Mouse (Mus musculus) right cerebral cortex, postnatal 36 days (tissue): Measurements from ENCODE around the gene Cox5a.
A peak's percentile ranks its signal among the peaks of the same experiment; 100 is the strongest.

Experiments
- DNase-seq, 2 experiments: peaks; one replicate each; pipeline ENCODE4 v3.0.0; 2022; ENCODE audit warnings: low spot score in 2 of 2, mixed read lengths in 1 of 2

Gene Cox5a

DNA sequence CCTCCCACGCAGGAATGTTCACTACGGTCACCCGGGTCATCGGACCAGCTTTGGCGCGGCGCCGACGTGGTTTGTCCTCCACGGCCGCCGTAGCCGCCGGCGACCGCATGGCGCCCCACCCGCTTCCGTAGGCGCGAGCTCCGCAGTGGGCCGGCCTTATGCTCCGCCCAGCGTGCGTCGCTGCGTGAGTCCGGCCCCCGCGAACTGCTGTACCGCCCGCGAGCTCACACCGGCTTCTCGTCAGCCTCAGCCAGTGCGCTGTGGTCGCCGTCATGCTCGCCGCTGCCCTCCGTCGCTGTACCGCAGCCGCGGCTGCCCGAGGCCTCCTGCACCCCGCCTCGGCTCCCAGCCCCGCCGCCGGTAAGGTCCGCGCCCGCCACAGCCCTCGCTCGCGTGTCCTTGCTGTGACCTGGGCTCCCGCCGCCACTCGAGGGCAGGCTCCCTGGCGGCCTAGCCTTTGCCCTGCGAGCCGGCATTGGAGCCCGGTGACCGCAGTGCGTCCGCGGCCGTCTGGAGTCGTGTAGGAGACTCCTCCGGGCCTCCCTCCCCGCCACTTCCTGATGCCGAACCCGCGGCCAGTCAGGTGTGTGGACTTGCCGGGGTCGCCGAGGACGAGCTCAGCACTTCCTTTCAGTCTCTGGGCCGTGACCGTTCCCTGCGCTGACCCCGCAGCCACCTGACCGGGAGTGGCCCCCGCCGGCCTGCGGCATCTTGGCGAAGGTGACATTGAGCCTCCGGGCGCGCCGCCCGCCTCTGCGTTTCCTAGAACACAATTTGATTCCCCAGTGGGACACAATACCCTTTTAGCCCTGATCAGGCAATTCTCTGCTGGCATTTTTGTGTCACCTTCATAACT lies at the start of gene Cox5a:
Gene Cox5a, plus strand, starts transcription at position 219 of the 856 bp plus-strand sequence.
- peak; percentile 91 to 93 for DNase-seq

DNA sequence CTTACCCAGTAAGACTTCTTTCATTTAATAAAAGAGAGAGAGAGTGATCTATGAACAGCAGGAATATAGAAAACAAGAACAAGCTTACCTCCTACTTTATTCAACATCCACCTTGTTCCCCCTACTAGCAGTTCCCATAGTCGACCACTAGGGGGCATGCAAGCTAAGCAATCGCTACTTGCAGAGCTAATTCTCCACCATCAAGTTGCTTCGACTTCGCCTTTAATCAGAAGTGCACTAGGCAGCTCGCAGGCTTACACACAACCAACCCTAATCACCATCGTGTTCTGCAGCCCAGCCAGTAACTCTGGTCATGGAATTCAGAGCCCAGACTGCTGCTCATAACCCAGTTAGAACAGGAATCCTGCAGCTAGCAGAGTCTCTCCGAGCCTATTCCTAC lies 35.3 kb upstream of the Cox5a start:
- peak; percentile 62 to 66 for DNase-seq

DNA sequence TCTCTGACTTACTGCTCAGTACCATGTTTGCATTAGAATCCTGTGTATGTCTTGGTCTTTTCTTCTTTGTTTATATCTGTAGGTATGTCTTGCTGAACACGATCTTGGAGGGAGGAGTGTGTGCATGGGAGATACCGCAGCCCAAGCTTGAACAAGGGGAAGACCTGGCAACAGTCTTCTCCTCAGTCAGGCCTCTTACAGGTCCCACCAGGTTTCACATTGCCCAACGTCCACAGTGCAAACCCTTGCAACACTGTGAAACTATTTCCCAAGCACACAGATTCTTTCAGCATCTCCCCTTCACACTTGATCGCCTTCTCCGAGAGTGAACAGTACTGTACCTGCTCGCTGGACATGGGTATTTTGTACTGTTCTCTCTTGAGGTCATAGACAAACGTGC lies 33.3 kb upstream of the Cox5a start:
- DNase-seq = no peak

DNA sequence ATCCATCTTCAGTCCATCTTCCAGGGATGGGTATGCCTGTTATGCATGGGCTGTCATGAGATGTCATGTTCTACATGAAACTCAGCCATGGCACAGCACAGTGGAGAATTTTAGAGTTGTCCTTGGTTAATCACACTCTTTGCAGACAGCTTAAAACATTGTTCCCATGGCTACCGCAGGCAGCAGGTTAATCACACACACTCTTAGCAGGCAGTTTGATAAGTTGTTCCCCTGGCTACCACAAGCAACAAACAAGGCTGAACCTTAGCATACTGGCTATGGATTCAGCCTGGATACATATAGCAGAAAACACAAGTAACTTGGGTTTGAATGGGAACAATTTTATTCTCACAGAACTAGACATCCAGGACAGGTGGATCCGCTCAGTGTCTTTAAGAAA lies 27.5 kb upstream of the Cox5a start:
- DNase-seq = no peak

DNA sequence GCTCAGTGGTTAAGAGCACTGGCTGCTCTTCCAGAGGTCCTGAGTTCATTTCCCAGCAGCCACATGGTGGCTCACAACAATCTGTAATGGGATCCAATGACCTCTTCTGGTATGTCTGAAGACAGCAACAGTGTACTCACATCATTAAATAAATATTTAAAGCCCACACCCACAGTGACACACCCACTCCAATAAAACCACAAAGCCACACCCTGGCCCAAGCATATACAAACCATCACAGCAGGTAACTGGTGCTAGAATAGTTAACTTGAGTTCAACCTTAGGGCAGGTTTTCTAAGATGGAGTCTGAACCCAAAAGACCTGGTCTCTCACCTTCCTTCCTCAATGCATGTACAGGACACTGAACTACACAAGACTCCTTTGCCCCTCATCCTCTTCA lies 26.1 kb upstream of the Cox5a start:
- DNase-seq = no peak

DNA sequence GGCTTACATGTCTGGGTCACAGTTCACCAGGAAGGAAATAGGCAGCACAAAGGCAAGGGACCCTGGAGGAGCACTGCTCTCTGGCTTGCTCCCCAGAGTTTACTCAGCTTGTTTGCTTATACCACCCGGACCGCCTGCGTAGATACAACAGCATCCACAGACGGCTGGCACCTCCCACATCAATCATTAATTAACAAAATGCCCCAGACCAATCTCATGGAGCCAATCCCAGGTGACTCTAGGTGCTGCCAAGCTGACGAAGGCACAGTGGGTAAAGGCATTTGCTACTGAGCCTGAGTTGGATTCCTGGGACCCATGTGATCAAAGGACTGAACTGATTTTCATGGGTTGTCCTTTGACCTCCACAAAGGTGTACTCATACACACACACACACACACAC lies 23.8 kb upstream of the Cox5a start:
- DNase-seq = no peak

DNA sequence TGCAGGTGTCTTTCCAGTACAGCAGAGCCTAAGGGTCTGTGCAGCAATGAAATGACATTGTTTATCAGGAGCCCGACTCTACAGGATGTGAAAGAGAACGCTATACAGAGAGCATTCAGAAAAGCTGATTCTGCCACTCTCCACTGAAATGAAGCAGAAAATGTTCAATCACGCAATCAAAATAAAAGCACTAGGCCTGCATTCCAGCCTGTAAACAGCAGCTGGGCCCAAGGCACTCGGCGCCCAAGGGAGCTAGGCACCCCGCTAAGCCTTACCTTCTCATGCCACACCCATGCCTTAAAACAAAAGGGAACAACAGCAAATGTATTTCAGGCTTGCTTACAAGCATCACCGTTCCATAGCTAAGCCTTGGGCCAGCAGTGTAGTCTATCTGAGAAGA lies 22.5 kb upstream of the Cox5a start:
- DNase-seq = no peak

DNA sequence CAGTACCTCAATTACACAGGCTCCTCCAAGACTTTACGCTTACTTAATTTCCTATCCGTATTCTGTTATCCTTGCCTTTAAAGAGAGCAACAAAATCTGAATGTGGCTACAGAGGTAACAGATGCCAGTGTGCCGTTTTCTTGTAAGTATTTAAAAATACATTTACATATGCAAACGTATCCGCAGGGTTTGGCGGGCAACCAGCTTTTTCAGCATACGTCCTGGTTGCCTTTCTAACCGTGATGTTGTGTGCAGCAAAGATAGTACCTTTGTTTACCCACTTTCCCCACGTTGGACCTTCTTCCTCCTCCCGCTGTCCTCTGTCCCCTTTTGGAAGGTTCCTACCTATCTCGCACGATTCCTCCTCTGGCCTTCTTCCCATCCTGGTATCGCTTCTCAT lies 19.6 kb upstream of the Cox5a start:
- DNase-seq = peak; percentile 16 to 32

DNA sequence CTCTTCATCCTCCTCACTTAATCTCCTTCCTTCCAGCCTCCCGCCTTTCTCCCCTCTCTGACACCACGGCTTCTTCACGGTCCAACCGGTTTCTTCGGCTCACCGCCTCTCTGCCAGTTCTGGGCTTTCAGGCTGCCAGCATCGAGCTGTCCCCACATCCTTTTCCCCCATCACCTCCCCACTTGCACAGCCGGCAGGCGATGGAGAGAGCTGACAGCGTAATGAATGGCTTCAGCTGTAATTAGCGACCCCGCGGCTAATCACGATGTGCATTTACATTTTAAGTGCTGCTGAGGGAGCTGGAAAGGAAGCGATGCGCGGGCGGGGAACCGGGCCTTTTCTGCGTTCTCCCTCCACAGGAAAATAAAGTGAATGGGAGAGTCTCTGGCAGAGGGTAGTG lies 19.2 kb upstream of the Cox5a start:
- DNase-seq = peak in 1 of 2 experiments; percentile 46

DNA sequence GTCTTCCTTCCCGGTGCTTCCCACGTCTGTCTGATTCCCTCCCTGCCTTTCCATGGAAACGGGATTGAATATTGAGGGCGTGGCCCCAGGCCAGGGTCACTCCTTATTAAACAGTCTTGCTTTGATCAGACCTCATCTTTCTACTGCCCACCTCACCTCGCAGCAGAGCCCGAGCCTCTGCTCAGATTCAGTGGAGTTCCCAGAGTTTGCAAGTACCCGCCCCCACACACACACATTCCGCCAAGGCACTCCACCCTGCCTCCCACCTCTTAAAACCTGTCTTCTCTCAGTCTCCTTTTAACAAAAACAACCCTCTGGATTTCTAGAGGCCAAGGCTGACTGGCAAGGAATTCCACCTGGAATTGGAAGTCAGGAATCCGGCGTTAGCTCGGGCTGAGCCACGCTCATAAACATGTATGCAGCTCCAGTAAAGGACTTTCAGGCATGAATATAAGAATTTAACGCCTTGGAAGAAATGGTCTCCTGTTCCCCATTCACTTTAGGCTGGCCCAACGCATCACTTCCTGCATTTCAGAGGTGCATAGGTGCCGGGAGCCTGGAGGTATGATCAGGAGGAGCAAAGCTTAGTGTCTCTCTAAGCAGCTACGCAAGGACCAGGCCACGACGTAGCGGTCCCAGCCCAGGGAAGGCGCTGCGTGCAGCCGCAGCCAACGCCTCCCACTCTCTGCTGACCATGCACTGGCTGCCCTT lies 18.0 kb upstream of the Cox5a start:
- peak in 1 of 2 experiments; percentile 9 for DNase-seq

DNA sequence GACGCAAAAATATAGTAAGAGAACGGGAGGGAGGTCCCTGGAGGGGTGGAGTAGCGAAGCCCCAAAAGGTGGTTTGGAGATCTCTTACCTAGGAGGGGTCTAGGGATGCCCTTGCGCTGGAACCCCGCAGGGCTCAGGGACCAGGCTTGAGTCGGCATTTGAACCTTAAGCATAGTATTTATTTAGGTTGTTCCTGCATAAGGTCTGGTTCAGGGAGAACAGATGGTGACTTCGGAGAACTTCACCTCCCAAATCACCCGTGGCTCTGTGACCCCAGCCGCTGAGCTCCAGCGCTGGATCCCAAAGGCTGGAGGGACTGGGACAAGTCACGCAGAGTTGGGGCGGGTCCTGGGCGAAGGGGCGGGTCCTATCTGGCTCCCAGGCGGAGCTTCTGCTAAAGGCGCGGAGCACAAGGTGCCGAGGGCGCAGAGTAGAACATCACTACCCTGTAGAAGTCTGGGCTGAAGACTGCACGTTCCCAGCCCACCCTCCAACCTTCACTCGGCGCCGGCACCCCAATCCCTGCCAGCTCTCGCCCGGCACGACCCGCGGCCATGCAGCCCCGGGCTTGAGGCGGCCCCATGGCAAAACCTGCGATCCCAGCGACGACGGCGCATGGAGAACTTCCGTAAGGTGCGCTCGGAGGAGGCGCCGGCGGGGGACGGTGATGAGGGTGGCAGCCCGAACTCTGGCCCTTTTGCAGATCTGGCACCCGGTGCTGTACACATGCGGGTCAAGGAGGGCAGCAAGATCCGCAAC lies 17.3 kb upstream of the Cox5a start, which contains the start of gene Rpp25:
Gene Rpp25, plus strand, starts transcription at position 405 of the 759 bp plus-strand sequence.
- peak; percentile 22 to 53 for DNase-seq

DNA sequence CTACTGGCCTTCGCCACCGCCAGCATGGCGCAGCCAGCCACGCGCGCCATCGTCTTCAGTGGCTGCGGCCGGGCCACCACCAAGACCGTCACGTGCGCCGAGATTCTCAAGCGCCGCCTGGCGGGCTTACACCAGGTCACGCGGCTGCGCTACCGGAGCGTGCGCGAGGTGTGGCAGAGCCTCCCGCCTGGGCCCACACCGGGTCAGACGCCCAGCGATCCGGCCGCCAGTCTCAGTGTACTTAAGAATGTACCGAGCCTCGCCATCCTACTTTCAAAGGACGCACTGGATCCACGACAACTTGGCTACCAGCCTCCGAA lies 16.7 kb upstream of the Cox5a start:
- DNase-seq = peak; percentile 39 to 43

DNA sequence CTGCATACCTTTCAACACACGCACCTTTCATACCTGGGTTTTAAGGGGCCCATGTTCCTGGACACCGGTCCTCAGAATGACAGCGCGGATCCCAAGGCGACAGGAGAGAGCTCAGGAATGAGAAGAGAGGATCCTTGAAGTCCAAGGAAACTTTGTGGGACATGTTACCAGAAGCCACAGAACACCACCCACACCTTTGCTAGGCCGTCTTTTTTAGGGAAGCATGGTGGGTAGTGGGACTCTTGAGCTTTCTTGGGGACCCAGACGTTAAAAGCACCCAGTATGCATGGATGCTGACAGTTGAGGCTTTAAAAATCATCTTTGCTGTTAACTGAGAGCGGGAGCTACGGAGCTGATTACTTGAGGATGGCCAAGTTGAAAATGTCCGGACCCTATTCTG lies 16.2 kb upstream of the Cox5a start:
- no peak for DNase-seq

DNA sequence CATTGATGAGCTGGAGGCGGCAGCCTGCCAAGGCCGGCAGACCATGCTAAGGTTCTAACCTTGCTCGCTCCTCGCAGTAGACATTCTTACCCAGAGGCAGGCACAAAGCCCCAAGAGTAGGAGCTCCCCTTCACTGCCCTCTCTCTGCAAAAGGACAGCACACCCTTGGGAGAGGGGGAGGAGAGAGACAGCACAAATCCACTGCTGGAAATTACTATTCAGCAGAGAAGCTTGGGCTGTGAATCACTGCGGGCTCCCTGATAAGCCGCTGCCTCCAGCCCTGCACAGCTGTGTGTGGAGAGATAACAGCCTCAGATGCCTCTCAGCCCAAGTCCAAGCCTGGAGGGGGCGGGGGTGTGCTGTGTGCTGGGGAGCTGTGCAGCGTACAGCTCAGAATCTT lies 15.4 kb upstream of the Cox5a start:
- DNase-seq = peak; percentile 46 to 71

DNA sequence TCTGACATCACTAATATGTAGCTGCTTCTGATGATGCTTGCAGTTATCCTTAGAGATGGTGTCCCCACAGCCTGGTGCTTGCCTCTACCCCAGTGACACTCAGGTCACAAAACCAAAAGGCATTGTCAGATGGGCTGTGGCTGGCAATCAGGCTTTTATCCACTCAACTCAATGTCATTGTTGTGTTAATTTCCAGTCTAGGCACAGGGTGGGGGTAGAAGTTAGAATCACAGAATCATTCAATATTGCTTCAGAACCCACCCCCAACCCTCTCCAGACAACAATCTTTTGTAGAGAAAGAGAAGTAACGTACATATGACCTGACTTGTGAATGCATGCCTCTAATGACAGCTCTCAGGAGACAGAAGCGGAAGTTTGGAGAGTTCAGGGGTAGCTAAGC lies 10.5 kb upstream of the Cox5a start:
- DNase-seq = no peak

DNA sequence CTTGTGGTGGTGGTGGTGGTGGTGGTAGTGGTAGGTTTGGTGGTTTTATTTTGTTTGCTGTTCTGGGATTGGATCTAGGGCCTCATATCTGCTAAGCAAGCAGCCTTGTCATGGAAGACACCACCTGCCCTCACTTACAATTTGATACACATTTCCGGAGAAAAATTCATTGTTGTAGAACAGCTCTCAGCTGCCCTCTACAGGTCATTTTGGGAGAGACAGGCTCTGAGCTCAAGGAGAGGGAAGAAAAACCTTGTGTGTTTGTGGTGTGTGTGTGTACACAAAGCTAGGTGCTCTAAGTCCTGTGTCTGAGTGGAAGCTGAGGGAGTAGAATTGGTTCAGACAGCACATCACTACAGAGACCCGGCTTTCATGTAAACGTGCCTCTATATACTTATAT lies 4.0 kb upstream of the Cox5a start:
- no peak for DNase-seq

DNA sequence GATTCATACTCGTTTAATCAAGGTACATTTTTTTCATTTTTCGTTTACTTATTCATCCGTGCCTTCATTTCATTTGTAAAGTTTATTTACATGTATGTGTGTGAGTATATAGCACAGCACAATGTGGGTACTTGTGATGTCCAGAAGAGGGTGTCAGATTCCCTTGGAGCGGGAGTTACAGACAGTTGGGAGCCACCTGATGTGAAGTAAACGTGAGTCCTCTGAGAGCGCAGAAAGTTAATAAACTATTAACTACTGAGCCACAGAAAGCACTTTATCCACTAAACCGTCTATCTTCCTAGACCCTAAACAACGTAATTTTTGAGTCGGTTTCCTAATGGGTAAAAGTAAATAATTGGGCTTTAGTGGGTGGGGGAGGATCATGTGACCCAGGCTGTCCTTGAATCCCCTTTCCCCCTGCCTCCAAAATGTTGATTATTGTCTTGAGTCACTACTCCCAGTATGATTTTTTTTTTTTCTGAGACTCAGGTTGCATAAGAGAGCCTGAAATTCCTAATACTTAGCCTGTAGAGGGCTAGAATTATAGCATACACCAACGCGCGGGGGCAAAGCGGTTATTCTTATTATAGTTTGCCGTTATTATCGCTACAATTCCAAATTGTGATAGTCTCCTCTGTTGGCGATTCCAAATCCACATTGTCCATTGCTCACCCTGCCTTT lies 559 bp upstream of the Cox5a start:
- no peak for DNase-seq

DNA sequence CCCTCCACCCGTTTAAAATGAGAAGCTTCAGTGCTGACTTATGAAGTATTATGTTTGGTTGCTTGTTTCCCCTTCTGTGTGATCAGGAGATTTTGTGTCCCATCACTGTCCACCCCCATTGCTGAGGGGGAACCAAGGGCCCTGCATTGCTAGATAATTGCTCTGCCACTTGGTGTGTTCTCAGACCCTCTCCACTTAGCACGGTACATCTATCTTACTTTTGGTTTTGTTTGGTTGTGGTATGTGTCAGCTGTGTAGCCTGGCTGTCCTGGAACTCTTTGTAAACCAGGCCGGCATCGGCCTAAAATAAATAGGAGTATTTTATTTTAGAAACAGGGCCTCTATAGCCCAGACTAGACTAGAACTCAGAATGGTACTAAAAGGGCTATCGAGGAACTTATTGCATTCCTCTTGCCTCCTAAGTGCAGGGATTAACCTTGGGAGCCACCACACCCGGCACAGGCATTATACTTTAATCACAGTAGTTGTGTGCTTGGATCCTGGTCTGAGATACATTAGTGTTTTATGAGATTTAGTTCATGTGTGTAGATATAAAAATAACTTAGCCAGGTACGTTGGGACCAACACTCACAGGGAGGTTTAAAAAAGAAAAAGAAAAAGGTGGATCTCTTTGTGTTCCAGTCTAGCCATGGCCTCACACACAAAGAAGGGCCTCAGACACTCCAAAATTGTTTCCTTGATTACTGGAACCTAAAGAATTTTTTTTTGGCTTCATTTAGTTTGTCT lies 1.2 kb downstream of the Cox5a start:
- no peak for DNase-seq

DNA sequence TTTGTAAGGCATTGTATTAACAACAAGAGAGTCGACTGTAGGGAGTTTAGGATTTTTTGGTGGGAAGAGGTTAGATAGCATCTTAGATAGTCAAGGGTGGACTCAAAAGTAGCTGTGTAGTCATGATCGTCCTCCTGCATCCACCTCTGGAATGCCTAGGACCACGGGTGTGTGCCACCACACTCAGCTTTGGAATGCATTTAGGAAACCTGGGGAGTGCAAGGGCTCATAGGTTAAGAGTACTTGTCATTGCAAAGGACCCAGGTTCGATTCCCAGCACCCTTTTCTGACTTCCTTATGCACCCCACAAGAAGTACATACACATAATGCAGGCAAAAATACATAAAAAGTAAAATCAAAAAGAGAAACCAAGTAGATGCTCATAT lies 1.8 kb downstream of the Cox5a start:
- DNase-seq = no peak

DNA sequence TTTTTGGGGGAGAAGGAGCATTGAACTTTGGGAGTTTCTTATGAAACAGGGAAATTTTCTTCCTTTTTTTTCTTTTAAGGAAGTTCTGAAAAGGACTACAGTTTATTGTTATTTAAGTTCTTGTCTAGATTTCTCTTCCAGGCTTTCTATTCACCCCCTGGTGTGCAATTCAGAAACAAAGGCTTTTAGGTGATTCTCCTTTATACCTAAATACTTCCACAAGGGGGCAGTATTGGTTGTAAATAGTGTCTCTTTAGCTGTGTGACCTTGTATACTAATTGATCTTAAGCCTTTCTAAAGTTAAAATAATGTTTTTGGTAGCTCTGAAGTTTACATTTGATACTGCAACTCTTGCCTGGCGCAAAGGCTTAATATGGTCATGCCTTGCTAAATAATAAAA lies 2.7 kb downstream of the Cox5a start:
- DNase-seq = no peak

DNA sequence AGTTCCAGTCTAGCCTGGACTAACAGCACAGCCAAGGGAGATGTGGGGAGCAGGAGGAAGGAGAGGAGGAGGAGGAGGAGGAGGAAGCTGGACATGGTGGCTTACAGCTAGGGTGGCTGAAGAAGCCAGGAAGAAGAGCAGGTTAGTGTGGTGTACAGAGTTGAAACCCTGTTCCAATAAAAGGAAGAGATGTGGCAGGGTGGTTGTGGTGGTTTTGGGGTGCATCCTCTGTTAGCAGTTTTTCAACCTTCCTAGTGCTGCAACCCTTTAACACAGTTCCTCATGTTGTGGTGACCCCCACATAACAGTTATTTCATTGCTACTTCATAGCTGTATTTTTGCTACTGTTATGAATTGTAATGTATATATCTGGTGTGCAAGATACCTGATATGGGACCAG lies 3.4 kb downstream of the Cox5a start:
- no peak for DNase-seq
